Mouse (Mus musculus) CH12.LX (cell line): ENCODE results near the gene Pip4k2c.

Source experiments
- CTCF ChIP-seq, 2 experiments: IDR thresholded peaks in 1 of 2; conservative IDR thresholded peaks in 1 of 2; 2 replicates each; pipeline ENCODE4 v1.5.1; 2011 to 2012; ENCODE audit warnings: low read depth in 2 of 2, low read length in 2 of 2, improper control_type of control experiment in 1 of 2, inconsistent platforms in 1 of 2, mild to moderate bottlenecking in 1 of 2, moderate library complexity in 1 of 2
- EP300 ChIP-seq: IDR thresholded peaks from 2 replicates; pipeline ENCODE4 v1.6.1; 2011; ENCODE audit warnings: low read length, improper control_type of control experiment
- HCFC1 ChIP-seq: IDR thresholded peaks from 2 replicates; pipeline ENCODE4 v1.6.1; 2012; ENCODE audit warnings: low read depth, mild to moderate bottlenecking, inconsistent platforms, low read length, improper control_type of control experiment
- JUND ChIP-seq: conservative IDR thresholded peaks from 2 replicates; pipeline ENCODE4 v1.6.1; 2011; ENCODE audit warnings: low read depth, low read length, improper control_type of control experiment
- KAT2A ChIP-seq: IDR thresholded peaks from 2 replicates; pipeline ENCODE4 v1.6.1; 2012; ENCODE audit warnings: low read length, improper control_type of control experiment, inconsistent platforms; ENCODE audit not compliant: insufficient replicate concordance
- MAX ChIP-seq: IDR thresholded peaks from 2 replicates; pipeline ENCODE4 v1.6.1; 2011; ENCODE audit warnings: low read length, improper control_type of control experiment
- POLR2A ChIP-seq: IDR thresholded peaks from 2 replicates; pipeline ENCODE4 v1.6.1; 2011; ENCODE audit warnings: low read depth, mild to moderate bottlenecking, improper control_type of control experiment, low read length
- RAD21 ChIP-seq: IDR thresholded peaks from 2 replicates; pipeline ENCODE4 v1.6.1; 2011; ENCODE audit warnings: low read depth, mild to moderate bottlenecking, low read length, improper control_type of control experiment, moderate library complexity
- ZNF384 ChIP-seq: IDR thresholded peaks from 2 replicates; pipeline ENCODE4 v1.6.1; 2012; ENCODE audit warnings: low read depth, low read length, improper control_type of control experiment, inconsistent platforms

DNA sequence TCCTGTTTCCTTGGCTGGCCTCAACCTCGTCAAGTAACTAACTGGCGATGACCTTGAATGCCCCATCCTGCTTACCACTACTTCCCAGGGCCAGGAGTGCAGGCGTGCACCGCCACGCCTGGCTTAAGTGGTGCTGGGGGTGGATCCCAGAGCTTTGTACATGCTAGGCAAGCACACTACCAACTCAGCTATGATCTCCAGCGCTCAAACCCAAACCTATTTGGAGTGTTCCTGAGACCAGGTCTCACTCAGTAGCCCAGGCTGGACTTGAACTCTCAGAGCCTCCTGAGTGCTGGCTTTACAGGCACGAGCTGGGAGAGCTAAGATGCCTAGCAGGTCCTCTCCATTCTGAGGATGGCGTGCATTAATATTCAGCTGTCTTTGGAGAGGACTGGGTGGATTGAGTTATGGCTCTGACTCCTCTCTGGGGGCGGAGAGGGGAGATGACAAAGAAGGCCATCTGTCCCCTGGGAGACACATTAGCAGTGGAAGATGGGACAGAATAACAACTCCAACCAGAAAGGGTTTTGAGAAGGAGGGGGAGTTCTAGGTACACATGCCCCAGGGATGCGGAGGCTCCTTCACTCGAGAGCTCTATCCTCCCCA lies 13.8 kb downstream of the Pip4k2c start:
- no peak for TF ChIP-seq MAX
- no peak for TF ChIP-seq POLR2A
- TF ChIP-seq EP300: no peak
- TF ChIP-seq CTCF (conservative IDR thresholded peaks at IDR 0.05 in 1 of 2, IDR thresholded peaks at IDR 0.05 in 1 of 2; ENCODE audit: low read depth in 2 of 2, low read length in 2 of 2): no peak
- TF ChIP-seq ZNF384: no peak
- TF ChIP-seq JUND: no peak
- TF ChIP-seq HCFC1: no peak
- no peak for TF ChIP-seq KAT2A
- no peak for TF ChIP-seq RAD21
